Mouse (Mus musculus) cerebellum, adult 9-11 months (tissue): Measurements from ENCODE around the gene Rbbp4.

Experiments
- DNase-seq: peaks from one replicate; pipeline ENCODE4 v3.0.0; 2022

The Rbbp4 gene

DNA sequence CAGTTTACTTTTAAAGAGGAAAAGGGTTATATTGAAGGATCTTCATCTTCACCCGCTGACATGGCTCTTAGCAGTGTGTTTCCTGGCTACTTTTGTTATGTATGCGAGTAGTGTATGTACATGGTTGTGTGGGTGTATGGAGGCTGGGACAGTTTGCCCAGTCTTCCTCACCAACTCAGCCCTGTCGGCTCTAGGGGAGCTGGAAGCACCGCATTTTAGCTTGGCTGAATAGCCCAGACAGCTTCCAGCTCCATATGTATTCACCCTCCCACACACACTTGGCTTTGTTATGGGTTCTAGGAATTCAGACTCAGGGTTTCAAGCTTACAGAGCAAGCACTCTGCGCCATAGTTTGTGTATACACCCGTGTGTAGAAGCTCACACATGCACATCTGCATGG lies 15.9 kb upstream of the Rbbp4 start:
- DNase-seq: no peak

DNA sequence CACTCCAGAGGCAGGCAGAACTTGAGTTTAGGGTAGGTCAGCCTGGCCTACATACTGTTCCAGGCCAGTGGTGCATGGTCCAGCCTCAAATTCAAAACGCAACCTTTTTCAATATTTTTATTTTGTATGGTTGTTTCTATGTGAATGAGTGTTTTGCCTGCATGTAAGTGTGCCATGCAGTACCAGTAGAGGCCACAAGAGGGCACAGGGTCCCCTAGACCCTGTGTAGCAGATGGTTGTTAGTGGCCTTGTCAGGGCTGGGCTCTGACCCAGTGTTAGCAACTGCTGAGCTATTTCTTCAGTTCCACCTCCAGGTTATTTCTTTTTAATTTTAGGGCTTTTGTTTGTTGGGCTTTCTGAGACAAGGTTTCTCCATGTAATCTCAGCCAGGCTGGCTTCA lies 15.5 kb upstream of the Rbbp4 start:
- peak; percentile 77 for DNase-seq

DNA sequence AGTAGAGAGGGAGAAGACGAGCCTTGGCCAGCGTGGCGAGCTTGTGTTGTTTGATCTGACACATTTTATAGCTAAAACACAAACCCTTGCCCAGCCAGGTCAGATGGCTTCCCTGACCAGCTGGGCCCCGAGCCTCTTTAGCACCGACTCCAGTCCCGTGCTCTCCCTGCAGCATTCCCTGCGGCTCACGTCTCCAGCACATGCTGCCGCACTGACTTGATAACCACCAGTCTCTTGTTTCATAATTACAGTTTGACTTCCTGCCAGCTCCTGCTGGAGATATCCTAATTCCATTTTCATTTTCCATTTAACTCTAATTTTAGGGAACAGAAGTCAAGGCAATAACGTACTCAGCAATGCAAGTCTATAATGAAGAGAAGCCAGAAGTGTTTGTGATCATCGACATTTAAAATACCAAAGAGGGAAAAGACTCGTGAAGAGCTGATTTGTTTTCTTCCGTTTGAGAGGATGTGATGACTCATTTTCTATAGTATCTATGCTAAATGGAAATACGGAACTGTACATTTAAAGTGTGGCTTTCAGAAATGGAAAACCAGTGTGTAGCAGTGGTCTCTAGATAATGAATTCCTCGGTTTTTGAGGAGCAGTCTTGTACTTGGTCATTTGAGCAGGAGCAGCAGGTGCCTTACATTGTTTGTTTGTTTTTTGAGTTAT lies 11.4 kb upstream of the Rbbp4 start:
- no peak for DNase-seq

DNA sequence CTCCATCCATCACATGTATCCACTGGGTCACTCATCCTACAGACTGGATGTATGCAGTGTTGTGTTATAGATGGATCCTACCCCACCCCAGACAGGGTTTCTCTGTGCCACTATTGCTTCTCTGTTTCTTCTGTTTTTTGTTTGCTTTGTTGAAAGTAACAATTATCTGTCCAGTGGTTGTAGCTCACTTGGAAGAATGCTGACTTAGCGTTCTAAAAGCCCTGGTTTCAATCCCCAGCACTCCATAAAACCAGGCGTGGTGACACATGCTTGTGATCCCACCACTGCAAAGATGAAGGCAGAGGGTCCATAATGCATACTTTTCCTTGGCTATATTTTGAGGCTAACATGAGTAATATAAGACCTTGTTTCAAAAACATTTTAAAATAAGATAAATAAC lies 7.5 kb upstream of the Rbbp4 start:
- DNase-seq: no peak

DNA sequence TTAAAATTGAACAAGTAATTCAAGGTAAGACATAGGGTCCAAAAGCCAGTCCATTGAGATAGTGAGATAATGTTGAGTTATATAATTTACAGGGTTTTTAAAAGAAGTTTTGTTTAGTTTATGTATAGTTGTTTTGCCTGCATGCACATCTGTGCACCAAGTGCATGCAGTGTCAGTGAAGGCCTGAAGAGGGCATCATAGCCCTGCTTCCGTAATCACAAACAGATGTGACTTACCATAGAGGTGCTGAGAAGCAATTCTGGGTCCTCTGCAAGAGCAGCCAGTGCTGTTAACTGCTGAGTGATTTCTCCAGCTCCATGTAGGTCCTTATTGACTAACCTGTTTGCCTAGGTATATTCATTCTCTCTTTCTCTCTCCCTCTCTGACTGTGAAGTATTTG lies 6.7 kb upstream of the Rbbp4 start:
- no peak for DNase-seq

DNA sequence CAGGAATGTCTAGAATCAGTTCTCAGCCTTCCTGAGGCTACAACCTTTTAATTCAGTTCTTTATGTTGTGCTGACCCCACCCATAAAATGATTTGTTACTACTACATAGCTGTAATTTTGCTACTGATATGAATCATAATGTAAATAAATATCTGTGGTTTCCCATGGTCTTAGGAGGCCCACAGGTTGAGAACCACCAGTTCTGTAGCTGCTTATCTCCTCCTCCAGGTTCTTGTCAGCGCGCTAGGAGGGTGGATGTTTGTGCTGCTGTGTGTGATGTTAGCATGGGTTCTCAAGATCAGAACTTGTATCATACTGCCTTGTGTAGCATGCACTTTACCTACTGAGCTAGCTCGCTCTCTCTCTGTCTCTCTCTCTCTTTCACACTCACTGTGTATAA lies 4.6 kb upstream of the Rbbp4 start:
- DNase-seq: no peak

DNA sequence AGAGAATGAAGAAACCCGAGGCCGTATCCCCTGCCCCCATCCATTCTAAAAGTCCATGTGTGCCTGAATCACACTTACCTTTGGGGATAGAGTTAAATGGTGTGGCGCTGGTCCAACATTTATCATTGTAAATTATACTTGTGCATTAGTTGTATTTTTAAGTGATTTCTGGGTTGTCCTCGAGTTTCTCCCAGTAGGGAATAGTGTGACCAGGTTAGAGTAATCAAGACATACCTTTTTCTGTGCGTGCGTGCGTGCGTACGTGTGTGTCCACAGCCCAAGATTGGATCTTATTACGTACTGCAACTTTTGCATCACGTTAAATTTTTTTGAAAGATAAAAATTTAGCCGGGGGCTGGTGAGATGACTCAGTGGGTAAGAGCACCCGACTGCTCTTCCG lies 1.1 kb upstream of the Rbbp4 start:
- DNase-seq: no peak

DNA sequence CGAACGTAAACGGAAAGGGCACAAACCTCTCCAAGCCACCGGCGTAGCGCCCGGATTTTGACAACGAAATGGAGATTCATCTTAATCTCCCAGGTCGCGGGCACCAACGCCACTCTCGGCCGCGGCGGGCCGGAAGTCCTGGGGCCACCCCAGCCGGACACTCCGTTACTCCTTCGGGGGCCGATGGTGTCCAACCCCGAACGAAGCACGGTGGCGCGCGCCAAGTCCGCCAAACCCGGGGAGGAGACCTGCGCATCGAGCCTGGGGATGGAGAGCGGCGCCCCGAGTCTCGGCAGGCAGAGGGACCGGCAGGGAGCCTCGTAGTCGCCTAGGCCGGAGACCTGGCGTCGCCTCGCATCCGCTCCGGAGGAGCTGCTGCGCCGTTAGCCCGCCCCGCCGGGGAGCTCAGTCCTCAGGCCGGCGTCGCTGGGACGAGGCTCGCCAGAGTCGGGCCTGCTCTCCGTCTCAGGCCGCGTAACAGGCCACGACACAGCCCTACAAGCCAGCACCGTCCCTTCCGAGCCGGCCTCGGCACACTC lies 424 bp downstream of the Rbbp4 start:
- DNase-seq: no peak

DNA sequence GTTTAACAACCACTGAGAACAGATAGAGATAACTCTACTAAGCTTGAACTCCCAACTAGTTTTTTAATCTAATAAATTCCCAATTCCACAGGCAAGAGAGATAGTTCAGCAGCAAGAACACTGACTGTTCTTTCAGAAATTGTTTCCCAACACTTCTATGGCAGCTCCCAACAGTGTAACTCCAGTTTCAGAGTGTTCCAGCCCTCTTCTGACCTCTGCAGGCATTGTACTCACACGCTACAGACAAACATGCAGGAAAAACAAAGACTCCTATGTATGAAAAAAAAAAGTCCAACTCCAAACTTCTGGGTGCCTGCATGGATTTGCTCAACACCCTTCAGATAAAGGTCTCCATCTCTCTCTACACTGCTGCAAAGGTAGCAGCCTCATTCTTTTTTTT lies 2.3 kb downstream of the Rbbp4 start:
- no peak for DNase-seq

DNA sequence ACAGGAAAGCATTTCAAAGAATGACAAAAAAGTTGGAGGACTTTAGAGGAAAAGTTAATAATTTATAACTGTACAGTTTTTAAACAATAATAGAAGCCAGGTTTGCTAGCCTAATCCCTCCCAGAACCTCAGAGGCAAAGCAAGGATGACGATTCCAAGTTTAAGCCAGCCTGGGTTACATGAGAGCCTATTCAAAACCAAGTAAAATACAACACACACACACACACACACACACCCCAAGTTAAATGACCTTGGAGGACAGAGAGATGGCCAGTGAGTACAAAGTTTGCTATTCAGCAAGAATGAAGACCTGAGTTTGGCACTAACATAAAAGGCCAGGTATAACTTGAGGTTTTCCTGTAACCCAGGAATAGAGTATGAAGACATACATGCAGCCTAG lies 9.0 kb downstream of the Rbbp4 start:
- DNase-seq: no peak

DNA sequence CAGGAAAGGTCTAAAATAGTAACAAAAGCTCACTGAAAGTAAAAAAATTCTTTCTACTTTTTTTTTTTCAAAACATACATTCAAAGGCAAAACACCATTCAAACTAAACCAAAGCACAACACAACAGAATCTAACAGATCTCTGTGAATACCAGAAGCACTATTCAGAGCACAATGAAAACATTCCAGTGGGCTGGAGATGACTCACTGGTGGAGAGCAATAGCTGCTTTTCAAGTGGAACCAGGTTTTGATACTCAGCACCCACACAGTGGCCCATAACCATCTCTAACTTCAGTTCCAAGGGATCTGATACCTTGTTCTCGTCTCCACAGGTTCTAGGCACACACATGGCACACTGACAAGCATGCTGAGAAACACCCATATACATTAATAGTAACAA lies 10.4 kb downstream of the Rbbp4 start:
- DNase-seq: no peak

DNA sequence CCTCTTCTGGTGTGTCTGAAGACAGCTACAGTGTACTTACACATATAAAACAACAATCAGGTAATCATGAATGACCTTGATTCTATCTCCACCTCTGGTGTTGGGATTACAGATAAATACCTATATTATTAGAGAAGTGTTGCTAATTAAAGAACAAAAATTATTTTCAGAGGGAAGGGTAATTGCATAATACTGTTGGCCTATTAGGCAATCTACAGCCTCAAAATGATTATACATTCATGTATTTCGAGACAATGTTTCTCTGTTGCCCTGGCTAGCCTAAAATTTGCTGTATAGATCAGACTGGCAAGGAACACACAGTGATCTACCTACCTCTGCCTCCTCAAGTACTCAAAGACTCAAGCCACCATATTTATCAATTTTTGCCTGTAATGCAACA lies 11.7 kb downstream of the Rbbp4 start:
- no peak for DNase-seq

DNA sequence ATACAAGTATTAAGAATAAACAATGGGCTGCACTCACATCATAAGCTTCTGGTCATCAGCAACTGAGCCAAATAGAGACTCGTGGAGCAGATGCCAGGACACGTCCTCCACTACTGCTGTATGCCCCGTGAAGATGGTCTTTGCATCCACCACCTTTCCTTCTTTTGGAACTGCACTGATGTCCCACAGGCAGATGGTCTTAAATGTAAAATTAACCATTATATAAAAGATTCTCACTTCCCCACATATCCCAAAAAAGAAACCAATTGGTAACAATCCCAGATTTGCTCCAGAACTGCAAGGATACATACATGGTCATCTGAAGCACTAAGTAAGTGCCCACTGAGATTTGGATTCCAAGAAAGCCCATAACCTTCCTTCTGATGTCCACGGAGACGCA lies 13.1 kb downstream of the Rbbp4 start:
- no peak for DNase-seq

DNA sequence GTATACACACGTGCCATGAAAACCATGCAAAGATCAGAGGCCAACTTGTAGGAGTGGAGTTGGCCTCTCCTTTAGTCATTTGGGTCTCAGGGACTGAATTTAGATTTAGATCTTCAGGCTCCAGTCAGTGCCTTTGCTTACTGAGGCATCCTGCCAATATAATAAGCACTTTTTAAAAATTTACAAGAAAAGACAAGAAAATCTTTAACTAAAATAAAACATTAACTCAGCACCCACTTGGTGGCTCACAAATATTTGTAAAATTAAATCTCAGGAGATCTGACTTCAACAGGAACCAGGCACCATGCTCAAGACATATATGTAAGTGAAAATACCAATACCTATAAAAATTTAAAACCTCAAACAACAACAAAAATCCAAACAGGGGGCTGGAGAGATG lies 14.3 kb downstream of the Rbbp4 start:
- no peak for DNase-seq

DNA sequence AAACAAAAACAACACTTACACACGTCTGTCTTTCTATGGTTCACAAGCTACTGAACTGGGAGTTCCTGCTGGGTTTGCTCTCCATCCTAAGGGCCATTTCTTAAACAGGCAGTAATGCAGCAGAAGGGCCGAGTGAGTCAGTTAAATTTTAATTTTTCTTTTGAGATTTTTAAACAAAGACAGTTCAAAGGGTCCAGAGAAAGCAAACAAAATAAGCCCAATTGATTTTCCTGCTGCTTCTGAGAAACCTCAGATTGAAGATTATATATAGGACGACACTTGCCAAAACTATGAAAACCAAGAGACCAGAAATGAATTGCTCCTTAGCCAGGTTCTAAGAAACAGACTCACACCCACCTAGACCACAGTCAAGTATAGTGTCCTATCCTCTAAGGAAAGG lies 21.3 kb downstream of the Rbbp4 start:
- DNase-seq: no peak

DNA sequence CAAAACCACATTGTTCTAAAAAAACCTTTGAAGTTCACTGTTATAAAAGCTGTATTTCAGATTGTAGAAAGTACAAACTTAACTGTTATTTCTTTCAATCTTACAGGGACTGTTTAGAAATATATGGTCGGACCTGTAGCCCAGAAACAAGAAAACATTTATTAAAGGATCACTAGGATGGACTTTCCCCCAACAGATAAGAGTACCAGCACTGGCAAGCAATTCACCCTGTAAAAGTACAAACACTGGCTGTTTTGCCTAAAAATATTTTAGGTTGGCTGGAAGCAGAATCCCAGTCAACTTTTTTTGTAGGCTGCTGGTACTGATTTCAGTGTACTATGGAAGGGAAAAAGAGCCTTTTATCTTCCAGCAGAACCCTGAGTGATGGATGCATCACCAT lies 27.2 kb downstream of the Rbbp4 start:
- no peak for DNase-seq

DNA sequence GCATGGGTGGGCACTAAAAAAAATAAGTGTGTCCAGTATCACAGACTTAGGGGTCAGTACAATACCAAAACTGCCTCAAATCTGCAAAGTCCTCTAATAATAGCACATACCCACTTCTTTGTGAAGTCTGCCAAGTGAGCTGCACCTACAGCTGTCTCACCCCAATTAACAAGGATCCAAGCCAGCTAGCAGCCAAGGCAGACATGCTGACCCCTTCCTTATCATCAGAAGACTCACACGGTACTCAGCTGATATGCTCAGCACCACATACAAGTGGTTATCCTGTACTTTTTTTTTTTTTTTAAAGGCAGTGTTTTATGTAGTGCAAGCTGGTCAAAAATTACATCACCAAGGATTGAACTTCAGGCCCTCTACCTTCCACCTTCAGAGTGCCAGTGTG lies 30.9 kb downstream of the Rbbp4 start:
- no peak for DNase-seq

DNA sequence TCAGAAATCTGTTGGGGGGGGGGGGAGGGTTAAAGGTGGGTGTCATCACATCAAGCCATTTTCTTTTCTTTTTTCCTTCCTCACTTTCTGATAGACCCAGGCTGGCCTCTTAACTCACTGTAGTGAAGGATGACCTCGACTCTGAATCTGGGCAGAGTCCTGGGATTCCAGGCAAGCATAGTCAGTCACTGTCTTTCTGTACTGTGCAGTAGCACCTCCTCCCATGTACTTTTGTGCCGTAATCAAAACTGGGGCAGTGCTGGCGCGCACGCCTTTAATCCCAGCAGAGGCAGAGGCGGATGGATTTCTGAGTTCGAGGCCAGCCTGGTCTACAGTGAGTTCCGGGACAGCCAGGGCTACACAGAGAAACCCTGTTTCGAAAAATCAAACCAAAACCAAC lies 31.4 kb downstream of the Rbbp4 start:
- DNase-seq: no peak

DNA sequence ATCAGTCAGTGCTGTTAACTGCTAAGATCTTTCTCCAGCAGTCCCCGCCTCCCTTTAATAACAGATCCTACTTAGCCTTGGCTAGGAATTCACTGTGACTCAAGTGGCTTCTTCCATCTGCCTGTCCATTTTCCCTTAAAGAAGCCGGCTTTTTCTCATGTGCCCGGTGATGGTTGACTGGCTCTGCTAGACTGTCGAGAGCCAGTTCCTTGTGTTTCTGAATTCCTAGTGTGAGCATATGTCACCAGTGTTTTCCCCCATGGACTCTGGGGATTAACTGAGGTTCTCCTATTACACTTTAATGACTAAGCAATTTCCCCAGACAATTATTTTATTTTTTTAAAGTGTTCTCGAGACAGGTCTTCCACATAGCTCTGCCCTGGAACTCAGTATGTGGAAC lies 31.8 kb downstream of the Rbbp4 start:
- no peak for DNase-seq

DNA sequence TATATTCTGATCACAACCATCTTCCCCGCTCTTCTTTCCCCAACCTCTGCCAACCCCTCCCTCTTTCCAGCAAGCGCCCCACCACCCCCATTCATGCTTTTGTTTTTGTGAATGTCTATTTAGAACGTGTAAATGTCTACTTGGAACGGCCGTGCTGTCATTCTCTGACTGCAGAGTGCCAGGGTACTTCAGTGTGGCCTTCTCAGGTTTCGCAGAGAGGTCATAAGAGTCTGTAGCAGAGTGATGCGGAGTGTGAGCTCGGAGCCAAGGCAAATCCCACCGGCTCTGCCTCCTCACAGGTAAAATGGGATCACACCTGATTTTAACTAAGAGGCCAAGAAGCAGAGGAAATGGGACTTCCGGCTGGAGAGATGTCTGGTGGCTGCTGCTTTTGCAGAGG lies 36.0 kb downstream of the Rbbp4 start:
- DNase-seq: no peak

DNA sequence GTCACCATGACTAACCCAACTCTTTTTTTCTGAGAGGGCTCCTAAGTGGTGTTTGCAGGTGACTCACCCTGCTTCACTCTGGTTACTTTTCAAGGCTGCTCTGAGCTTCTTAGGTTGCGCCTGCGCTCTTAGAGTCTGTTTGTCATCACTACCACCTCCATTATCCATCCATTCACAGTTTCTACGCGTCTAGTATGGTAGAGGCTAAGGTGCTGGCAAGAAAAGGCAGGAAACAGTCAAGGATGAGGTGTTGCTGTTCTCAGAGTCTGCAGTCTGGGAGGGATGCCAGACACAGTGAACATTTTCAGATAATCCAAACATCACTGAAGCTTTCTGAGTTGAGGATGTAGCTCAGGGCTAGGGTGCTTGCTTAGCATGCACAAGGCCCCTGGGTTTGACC lies 37.4 kb downstream of the Rbbp4 start:
- DNase-seq: no peak

DNA sequence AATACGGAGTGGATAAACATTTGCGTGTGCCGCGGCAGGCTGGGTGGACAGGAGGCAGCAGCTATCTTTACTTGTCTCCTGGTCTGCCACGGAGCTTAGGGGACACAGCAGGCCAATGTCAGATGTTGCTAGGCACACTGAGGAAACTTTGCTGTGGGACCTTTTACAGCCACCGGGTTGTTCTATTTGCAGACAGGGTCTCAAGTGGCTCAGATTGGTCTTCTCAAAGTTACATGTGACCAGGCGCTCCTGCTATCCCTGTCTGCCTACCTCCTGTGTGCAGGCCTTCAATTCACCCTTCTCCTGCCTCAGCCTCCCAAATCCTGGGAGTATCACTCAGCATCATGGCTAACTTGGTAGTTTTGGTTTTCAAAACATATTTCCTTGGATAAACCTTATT lies 39.1 kb downstream of the Rbbp4 start:
- DNase-seq: no peak

DNA sequence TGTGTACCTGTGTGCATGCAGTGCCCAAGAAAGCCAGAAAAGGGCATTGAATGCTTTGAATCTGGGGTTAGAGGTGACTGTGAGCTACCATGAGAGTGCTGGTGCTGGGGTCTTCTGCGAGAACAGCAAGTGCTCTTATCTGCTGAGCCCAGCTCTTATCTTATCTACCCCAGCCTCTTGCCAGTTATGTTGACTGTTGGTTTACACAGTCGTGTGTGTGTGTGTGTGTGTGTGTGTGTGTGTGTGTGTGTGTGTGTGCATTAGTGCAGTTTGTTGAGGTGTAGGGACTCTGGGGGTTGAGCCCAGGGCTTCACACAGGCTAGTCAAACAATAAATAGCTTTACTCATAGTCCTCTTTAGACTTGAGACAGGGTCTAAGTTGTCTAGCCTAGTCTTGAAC lies 40.0 kb downstream of the Rbbp4 start:
- no peak for DNase-seq

DNA sequence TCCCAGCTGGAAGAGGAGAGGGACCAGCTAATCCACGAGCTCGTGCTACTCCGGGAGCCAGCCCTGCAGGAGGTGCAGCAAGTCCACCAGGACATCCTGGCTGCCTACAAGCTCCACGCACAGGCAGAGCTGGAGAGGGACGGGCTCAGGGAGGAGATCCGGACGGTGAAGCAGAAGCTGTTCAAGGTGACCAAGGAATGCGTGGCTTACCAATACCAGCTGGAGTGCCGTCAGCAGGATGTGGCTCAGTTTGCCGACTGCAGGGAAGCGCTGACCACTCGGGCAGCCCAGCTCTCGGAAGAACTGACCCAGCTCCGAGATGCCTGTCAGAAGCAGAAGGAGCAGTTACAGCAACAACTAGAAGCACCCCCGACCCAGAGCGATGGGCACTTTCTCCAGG lies 41.5 kb downstream of the Rbbp4 start:
- DNase-seq: no peak

DNA sequence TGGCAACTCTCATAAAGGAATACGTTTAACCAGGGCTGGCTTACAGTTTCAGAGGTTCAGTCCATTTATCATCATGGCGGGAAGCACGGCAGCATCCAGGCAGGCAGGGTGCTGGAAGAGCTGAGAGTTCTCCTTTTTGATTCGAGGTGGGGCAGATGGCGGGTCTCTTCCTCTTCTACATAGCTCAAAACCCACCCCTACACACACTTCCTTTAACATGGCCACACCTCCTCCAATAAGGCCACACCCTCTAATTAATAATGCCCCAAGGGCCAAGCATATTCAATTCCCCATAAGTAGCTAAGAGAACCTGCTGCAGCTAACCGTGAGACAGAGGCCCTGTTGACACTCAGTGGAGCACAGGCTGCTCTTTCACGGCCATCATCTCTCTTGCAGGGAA lies 42.3 kb downstream of the Rbbp4 start:
- no peak for DNase-seq

DNA sequence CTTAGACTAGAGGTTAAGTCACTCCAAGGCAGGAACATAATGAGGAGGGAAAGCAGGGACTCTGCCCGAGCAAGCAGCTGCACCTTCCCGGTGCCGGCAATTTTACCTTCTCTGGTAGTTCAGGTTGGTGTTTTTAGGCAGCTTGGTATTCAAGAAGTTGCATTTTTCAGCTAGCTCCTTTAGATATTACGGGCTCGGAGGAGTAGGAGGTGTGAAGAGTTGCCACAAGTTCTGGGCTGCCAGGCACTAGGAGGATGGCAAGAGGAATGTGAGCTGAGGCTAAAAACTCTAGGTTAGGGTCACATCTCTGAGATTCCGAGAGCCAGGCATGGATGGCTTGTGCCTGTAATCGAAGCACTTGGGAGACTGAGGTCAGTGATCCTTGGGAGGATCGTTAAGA lies 45.5 kb downstream of the Rbbp4 start:
- DNase-seq: no peak
